Mouse (Mus musculus) CD8-positive naive resting alpha-beta T cell, adult 2 months (primary cell): ENCODE results near the gene Inhbc.

Experiments
- DNase-seq, 2 experiments: peaks; one replicate each; pipeline ENCODE4 v3.0.0; 2022; ENCODE audit warnings: low read depth in 2 of 2, low spot score in 2 of 2

The Inhbc gene

GRCm38 (mm10) chr10:127352187-127352586, 18.0 kb downstream of the Inhbc start:
- DNase-seq = no peak

DNA sequence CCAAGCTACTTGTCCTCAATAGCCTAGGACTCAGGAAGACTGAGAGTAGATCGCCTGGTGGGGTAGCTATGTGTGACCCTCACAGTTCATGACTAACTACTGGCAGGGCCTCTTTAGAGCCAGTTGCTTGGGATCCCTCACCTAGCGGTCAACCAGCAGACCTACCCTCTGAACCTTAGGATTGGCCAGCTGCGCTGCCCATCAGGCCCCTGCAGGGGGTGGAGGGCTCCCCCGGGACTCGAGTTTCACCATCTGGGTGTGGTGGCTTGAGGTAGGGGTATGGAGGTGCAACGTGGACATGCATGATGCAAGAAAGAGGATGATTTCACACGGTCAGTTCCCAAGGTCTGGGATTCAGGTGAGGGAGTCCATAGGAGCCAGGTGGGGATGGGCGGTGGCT, 18.5 kb downstream of the Inhbc start:
- no peak for DNase-seq

DNA sequence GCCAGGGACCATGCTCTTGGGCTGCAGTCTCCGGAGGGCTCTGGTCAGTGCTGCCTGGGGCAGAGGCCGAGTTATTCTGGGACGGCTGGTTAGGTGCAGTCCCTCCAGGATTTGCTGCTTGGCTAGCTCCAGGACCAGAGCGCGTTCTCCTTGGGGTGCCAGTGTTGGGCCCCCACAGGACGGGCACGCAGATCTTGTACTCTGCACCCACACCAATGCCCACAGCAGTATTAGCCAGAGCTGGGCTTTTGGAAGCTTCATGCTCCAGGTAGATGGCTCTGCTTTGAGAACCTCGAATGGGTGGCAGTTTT, 19.0 kb downstream of the Inhbc start:
- DNase-seq = no peak

DNA sequence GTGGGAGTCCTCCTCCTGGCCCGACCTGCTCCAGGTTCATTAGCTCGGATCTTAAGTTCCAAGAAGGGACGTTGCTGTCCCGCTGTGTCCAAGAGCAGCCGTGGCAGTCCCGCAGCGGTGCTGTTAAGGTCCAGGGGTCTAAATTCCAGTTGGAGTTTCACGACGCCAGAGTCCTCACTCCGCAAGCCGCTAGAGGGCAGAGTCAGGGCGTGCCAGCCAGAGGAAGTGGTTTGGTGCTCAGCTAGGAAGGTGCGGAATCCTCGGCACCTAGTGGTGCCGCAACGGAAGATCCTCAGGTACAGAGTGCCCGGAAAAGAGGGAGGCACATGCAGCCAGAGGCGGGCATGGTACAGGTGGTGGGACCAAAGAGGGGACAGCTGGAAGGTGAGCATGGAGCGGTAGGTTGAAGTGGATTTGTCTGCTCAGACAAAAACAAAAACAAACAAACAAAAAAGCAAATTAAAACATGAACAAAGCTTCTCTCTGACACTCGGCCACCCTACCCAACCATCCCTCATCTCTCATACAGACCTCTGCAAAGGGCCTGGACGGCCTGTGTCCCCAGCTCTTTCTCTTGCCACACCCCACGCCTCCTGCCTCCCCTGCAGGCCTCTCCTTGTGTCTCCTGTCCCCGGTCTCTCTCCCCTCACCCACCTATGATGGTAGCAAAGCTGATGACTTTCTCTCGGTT, 19.5 kb downstream of the Inhbc start:
- peak; percentile 64 to 76 for DNase-seq

- DNase-seq = no peak
Measured at GRCm38 (mm10) chr10:127349810-127350209, 20.4 kb downstream of the Inhbc start.

GRCm38 (mm10) chr10:127348957-127349356, 21.3 kb downstream of the Inhbc start:
- DNase-seq = no peak

- no peak for DNase-seq
Measured at GRCm38 (mm10) chr10:127346173-127346572, 24.1 kb downstream of the Inhbc start.

DNA sequence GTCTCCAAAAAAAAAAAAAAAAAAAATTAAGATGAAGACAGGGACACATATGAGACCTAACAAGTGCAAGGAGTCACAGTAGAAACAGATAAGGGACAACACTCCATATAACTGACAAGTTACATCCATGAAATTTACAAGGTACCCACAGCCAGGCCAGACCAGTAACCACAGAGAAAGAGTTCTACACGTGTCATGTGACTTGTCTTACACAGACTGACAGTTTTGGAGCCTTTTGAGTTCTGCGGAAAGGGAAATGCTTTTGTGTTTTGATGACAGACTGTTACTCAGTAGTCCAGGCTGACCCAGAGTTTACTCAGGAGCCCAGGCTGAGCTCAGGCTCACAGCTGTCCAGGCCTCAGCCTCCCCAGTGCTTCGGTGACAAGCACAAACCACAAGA, 27.2 kb downstream of the Inhbc start:
- DNase-seq = no peak

DNA sequence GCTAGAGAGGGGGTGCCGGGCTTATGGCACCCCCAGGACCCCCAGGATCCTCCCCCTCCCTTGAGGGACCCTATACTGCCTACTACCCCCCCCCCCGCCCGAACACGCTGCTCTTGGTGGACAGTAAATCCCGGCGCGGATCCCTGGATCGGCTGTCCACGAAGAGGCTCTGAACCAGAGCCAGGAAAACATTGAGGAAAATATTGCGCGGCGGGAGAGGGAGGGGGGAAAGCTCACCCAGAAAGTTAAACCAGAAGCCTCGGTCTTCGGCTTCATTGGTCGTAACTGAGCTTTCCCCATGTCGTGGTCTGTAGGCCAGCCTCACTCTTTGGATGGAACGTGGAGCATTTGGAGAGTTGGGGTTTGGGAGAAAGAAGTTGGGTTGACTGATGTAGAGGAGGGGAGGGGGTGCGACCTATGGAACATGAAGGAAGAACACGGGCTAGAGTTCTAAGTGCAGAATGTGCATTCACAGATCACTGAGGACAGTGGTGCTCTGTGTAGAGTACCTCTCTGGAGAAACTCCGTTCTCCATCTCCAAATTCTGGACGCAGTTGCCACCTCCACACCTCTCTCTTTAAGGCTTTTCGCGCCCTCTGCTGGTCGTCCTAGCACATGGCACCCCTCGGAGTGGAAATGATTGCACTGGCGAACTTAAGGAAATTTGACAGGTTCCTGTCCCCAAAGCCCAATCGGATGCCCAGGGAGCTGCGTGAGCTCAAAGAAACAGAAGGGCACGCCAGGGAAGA, 28.2 kb downstream of the Inhbc start, which contains the start of gene Gli1:
Gene Gli1 (minus strand): TSS at position 84 of the 749 bp plus-strand sequence.
- DNase-seq = peak; percentile 74 to 86

DNA sequence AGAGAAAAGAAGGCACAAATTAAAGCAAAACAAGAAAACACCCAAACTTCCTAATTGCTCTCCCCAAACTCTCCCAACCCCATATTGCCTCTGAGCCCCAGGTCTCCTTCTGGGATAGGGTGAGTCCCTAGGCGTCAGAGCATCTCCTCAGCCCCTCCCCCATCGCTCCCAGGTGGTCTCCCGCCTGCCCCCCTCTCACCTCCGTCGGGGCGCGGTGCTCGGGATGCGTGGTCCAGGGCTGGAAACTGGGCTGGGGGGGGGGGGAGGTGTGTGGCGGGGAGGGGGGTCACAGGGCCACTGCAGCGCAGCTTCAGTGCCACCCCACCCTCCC, 28.9 kb downstream of the Inhbc start:
- DNase-seq = no peak

- DNase-seq = no peak
Measured at GRCm38 (mm10) chr10:127340577-127341359, 29.5 kb downstream of the Inhbc start.

GRCm38 (mm10) chr10:127339683-127340576, 30.3 kb downstream of the Inhbc start:
- DNase-seq = no peak

GRCm38 (mm10) chr10:127338930-127339682, 31.1 kb downstream of the Inhbc start:
- peak; percentile 81 to 89 for DNase-seq

DNA sequence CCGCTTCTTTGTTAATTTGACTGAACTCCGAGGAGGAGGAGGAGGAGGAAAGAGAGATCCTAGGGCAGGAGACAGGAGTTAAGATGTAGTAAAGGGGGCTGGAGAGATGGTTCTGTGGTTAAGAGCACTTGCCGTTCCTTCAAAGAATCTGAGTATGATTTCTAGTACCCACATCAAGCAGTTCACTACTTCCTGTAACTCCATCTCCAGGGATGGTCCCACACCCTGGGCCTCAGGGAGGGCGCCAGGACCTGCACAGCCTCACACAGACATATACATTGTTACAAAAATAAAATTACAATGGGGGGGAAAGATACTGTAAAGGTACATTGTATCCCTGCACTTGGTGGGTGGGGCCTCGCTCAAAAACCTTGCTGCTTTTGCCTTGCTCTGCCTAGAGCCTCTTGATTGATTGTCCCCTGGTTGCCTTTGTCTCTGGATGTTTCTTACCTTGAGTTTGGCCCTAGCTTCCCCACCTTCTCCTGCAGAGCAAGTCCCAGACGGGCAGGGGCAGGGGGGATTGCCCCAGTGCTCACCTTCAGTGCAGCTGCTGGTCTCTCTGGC, 32.6 kb downstream of the Inhbc start:
- no peak for DNase-seq

DNA sequence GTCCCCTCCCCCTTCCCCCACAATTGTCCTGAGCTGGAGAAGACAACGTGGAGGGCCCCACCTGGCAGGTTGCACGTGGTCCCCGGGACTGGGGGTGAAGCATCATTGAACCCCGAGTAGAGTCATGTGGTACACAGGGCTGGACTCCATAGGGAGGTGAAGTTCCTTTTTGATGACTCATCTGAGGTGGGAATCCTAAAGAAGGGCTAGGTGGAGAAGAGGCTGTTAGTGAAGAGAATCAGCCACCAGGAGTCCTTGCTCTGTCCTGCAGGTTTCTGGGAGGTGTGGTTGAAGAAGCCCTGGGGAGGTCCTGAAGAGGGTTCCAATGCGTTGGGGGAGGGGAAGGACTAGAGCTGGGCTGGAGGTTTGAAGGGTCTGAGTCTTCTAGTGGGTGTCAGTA, 33.3 kb downstream of the Inhbc start:
- no peak for DNase-seq

GRCm38 (mm10) chr10:127335271-127335670, 35.0 kb downstream of the Inhbc start:
- DNase-seq = no peak

- no peak for DNase-seq
Measured at GRCm38 (mm10) chr10:127333152-127333551, 37.1 kb downstream of the Inhbc start.

DNA sequence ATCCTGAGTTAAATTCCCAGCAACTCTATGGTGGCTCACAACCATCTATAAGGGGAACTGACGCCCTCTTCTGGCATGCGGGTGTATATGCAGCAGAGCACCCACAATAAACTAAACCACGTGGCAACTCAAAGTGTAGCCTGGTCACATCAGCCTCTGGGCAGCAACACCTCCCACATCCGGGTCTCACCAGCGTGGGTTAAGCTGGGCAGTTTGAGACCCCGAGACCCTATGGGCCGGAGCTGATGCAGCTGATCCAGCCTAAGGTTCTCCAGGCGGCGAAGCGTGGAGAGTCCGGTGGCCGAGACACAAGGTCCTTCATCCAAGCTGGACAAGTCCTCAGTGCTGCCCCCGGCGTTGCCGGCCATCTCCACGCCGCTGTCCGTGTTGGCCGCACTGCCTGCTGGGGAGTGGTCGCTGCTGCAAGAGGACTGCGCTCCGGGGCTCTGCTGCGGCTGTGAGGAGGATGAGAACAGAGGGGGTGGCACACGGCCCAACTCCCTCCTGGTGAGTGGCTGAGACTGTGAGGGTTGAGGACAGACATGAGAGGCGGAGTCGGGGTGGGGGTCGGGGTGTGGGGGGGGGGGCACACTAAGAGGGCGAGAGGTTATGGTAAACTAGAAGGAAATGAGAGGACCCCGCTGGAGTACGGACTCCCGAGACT, 37.9 kb downstream of the Inhbc start:
- DNase-seq = no peak

GRCm38 (mm10) chr10:127330212-127330611, 40.0 kb downstream of the Inhbc start:
- DNase-seq = no peak
